Mouse (Mus musculus): ENCODE results near the gene Arhgef17. TPM values are rescaled to one million over a fixed set of nuclear protein-coding genes. Genes with fewer than 3 reads are reported as not detected.

Gene Arhgef17
- polyA plus RNA-seq, 1 experiment: 1.3 TPM

GRCm38 (mm10) chr7:100835168-100835567 lies 96.7 kb downstream of the Arhgef17 start:
- Histone ChIP-seq H3K4me3 (replicated peaks) (no peak overlapping the region), H3K27me3 (replicated peaks) (no peaks in the 10 kb centered on the region), H3K9me3 (no peaks in the 10 kb centered on the region), H3K4me1 (peaks cover 10% of the 10 kb centered on the region), H3K36me3 (replicated peaks; ENCODE audit: low read length) (peaks cover 69% of the 10 kb centered on the region)
- TF ChIP-seq GATA1 (IDR thresholded peaks at IDR 0.05; ENCODE audit: borderline replicate concordance, low read length) (no peak), FLI1 (IDR thresholded peaks at IDR 0.05; ENCODE audit: low read length) (no peak)

DNA sequence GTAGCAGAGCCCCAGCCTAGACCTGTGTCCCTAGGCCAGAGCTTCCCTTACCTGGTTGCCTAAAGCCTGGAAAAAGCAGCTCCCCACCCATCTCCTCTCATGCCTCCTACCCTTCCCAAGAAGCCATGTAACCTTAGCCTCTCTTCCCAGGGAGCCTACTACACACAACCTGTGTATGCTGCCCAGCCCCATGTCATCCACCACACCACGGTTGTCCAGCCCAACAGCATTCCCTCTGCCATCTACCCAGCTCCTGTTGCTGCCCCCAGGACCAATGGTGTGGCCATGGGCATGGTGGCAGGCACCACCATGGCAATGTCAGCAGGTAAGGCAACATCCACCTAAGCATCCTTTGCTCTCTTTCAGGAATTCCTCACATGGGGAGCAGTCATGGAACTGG lies 98.0 kb downstream of the Arhgef17 start:
- TF ChIP-seq GATA1 (IDR thresholded peaks at IDR 0.05; ENCODE audit: borderline replicate concordance, low read length) (no peak), FLI1 (IDR thresholded peaks at IDR 0.05; ENCODE audit: low read length) (no peak)
- Histone ChIP-seq H3K36me3 (replicated peaks; ENCODE audit: low read length) (peaks cover 69% of the 10 kb centered on the region), H3K9me3 (no peaks in the 10 kb centered on the region), H3K4me1 (peaks cover 3% of the 10 kb centered on the region; the same call in 1 of the 2 replicates), H3K27me3 (replicated peaks) (no peaks in the 10 kb centered on the region), H3K4me3 (replicated peaks) (no peak overlapping the region)

- no peak for TF ChIP-seq FLI1 (IDR thresholded peaks at IDR 0.05; ENCODE audit: low read length)
- TF ChIP-seq GATA1 (IDR thresholded peaks at IDR 0.05; ENCODE audit: borderline replicate concordance, low read length): no peak
- H3K9me3 ChIP-seq: no peaks in the 10 kb centered on the region
- H3K36me3 ChIP-seq (replicated peaks; ENCODE audit: low read length): peaks cover 30% of the 10 kb centered on the region
- H3K4me3 ChIP-seq (replicated peaks): no peak overlapping the region
- no peaks in the 10 kb centered on the region for H3K27me3 ChIP-seq (replicated peaks)
- no peaks in the 10 kb centered on the region for H3K4me1 ChIP-seq
These were observed 103.4 kb downstream of the Arhgef17 start for GRCm38 (mm10) chr7:100828549-100828948.

DNA sequence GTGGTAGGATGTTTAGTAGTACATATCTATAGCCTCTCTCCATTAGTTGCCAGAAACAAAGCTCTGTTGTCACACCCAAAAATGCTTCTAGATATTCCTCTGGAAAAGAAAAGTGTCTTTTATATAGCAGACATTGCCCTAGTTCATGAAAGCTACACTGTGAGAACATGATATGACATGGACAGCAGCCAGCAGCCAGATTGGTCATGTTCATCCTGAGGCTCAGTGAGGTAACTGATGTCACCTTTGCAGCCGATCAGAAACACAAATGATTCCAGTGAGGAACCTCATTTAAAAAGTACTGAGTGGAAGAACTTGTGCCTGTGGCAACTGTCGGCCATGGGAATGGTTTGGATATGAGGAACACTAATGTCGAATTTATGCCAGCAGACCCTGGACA lies 107.2 kb downstream of the Arhgef17 start:
- no peak overlapping the region for H3K4me3 ChIP-seq (replicated peaks)
- H3K4me1 ChIP-seq: peaks cover 6% of the 10 kb centered on the region; the same call in 1 of the 2 replicates
- no peaks in the 10 kb centered on the region for H3K9me3 ChIP-seq
- TF ChIP-seq GATA1 (IDR thresholded peaks at IDR 0.05; ENCODE audit: borderline replicate concordance, low read length): no peak
- no peak for TF ChIP-seq FLI1 (IDR thresholded peaks at IDR 0.05; ENCODE audit: low read length)
- H3K36me3 ChIP-seq (replicated peaks; ENCODE audit: low read length): peaks cover 18% of the 10 kb centered on the region
- H3K27me3 ChIP-seq (replicated peaks): no peaks in the 10 kb centered on the region

Other genes starting within 250 kb of the Arhgef17 start
- 2.9 and 4.0 TPM in 2 replicates for gene Fam168a, start 225.5 kb downstream of the Arhgef17 start, polyA plus RNA-seq (2012; ENCODE audit: insufficient read depth, low replicate concordance)
- 15.0 and 15.3 TPM in 2 replicates for gene Relt, start 68.7 kb downstream of the Arhgef17 start, polyA plus RNA-seq (2012; ENCODE audit: insufficient read depth, low replicate concordance)
- gene P2ry6, start 42.5 kb upstream of the Arhgef17 start, polyA plus RNA-seq (2012; ENCODE audit: insufficient read depth, low replicate concordance): 7.0 and 20.0 TPM in 2 replicates
- gene P2ry2, start 80.8 kb upstream of the Arhgef17 start, polyA plus RNA-seq (2012; ENCODE audit: insufficient read depth, low replicate concordance): 2.4 TPM in 1 of 2 replicates, not detected in the other
- gene Fchsd2, start 160.8 kb upstream of the Arhgef17 start, polyA plus RNA-seq (2012; ENCODE audit: insufficient read depth, low replicate concordance): 1.8 and 5.0 TPM in 2 replicates